Mouse (Mus musculus) CH12.LX (cell line): ENCODE data around the gene Col9a2. TPM values are rescaled to one million over a fixed set of nuclear protein-coding genes. Genes with fewer than 3 reads are reported as not detected.

Experiments
- DNase-seq: peaks from one replicate; pipeline ENCODE4 v3.0.0-alpha.2; 2013; ENCODE audit errors: extremely low read depth
- H3K27ac ChIP-seq: 2 replicates; pipeline ENCODE4 v1.5.1; 2012; ENCODE audit warnings: low read depth, mild to moderate bottlenecking, control low read depth, moderate library complexity; ENCODE audit not compliant: insufficient read depth
- H3K27me3 ChIP-seq: replicated peaks from 2 replicates; pipeline ENCODE3; 2012; ENCODE audit warnings: inconsistent platforms
- H3K36me3 ChIP-seq, 2 experiments: replicated peaks in 1 of 2; 2 replicates each; pipeline versions ENCODE3 to v1.6.1; 2012; ENCODE audit warnings: inconsistent platforms in 1 of 2, low read length in 1 of 2, mild to moderate bottlenecking in 1 of 2, mixed read lengths in 1 of 2, moderate library complexity in 1 of 2; ENCODE audit not compliant: control insufficient read depth in 1 of 2, insufficient read depth in 1 of 2
- H3K4me1 ChIP-seq, 2 experiments: 2 replicates each; pipeline ENCODE4 v1.6.1; 2012; ENCODE audit warnings: inconsistent platforms in 1 of 2, moderate library complexity in 1 of 2; ENCODE audit not compliant: insufficient read depth in 2 of 2, control insufficient read depth in 1 of 2
- H3K4me2 ChIP-seq: 2 replicates; pipeline ENCODE4 v1.6.1; 2012; ENCODE audit warnings: low read depth, mild to moderate bottlenecking, control low read depth; ENCODE audit not compliant: poor library complexity, insufficient read depth, severe bottlenecking
- H3K4me3 ChIP-seq, 3 experiments: fragments of 150-350 bp in 1 of 3; sonication (generic) in 1 of 3; replicated peaks in 1 of 3; 2 replicates each; pipeline versions ENCODE3 to v1.5.1; 2011 to 2012; ENCODE audit warnings: low read depth in 2 of 3, low read length in 2 of 3, mild to moderate bottlenecking in 2 of 3, moderate library complexity in 2 of 3, control low read depth in 1 of 3, improper control_type of control experiment in 1 of 3, inconsistent platforms in 1 of 3, mixed read lengths in 1 of 3; ENCODE audit not compliant: poor library complexity in 1 of 3
- H3K79me2 ChIP-seq: replicated peaks from 2 replicates; pipeline ENCODE4 v1.6.1; 2012; ENCODE audit warnings: mild to moderate bottlenecking, moderate library complexity; ENCODE audit not compliant: control insufficient read depth, poor library complexity, insufficient read depth, severe bottlenecking; ENCODE audit errors: extremely low read depth
- H3K9ac ChIP-seq: 2 replicates; pipeline ENCODE4 v1.6.1; 2012; ENCODE audit warnings: low read depth, mild to moderate bottlenecking, control low read depth, moderate library complexity; ENCODE audit not compliant: insufficient read depth
- H3K9me3 ChIP-seq: replicated peaks from 2 replicates; pipeline ENCODE3; 2012; ENCODE audit warnings: low read length, inconsistent platforms, mixed read lengths
- BHLHE40 ChIP-seq: IDR thresholded peaks from 2 replicates; pipeline ENCODE4 v1.6.1; 2011; ENCODE audit warnings: mild to moderate bottlenecking, low read depth, low read length, improper control_type of control experiment
- CTCF ChIP-seq, 2 experiments: IDR thresholded peaks in 1 of 2; conservative IDR thresholded peaks in 1 of 2; 2 replicates each; pipeline ENCODE4 v1.5.1; 2011 to 2012; ENCODE audit warnings: low read depth in 2 of 2, low read length in 2 of 2, improper control_type of control experiment in 1 of 2, inconsistent platforms in 1 of 2, mild to moderate bottlenecking in 1 of 2, moderate library complexity in 1 of 2
- EP300 ChIP-seq: IDR thresholded peaks from 2 replicates; pipeline ENCODE4 v1.6.1; 2011; ENCODE audit warnings: low read length, improper control_type of control experiment
- ETS1 ChIP-seq: conservative IDR thresholded peaks from 2 replicates; pipeline ENCODE4 v1.6.1; 2012; ENCODE audit warnings: low read depth, mild to moderate bottlenecking, inconsistent platforms, low read length, improper control_type of control experiment, moderate library complexity
- IRF4 ChIP-seq: IDR thresholded peaks from 2 replicates; pipeline ENCODE4 v1.6.1; 2014; ENCODE audit warnings: low read depth, mild to moderate bottlenecking, inconsistent platforms, low read length, improper control_type of control experiment
- JUND ChIP-seq: conservative IDR thresholded peaks from 2 replicates; pipeline ENCODE4 v1.6.1; 2011; ENCODE audit warnings: low read depth, low read length, improper control_type of control experiment
- MAFK ChIP-seq: IDR thresholded peaks from 2 replicates; pipeline ENCODE4 v1.6.1; 2011; ENCODE audit warnings: low read length, improper control_type of control experiment; ENCODE audit not compliant: insufficient replicate concordance
- MAX ChIP-seq: IDR thresholded peaks from 2 replicates; pipeline ENCODE4 v1.6.1; 2011; ENCODE audit warnings: low read length, improper control_type of control experiment
- MXI1 ChIP-seq: IDR thresholded peaks from 2 replicates; pipeline ENCODE4 v1.6.1; 2011; ENCODE audit warnings: mild to moderate bottlenecking, low read depth, low read length, improper control_type of control experiment
- MYC ChIP-seq: IDR thresholded peaks from 2 replicates; pipeline ENCODE4 v1.6.1; 2011; ENCODE audit warnings: low read depth, mild to moderate bottlenecking, improper control_type of control experiment, low read length
- PAX5 ChIP-seq: IDR thresholded peaks from 2 replicates; pipeline ENCODE4 v1.6.1; 2012; ENCODE audit warnings: low read length, inconsistent platforms, mixed read lengths
- POLR2AphosphoS2 ChIP-seq: IDR thresholded peaks from 2 replicates; pipeline ENCODE4 v1.6.1; 2011; ENCODE audit warnings: low read depth, low read length, improper control_type of control experiment
- RAD21 ChIP-seq: IDR thresholded peaks from 2 replicates; pipeline ENCODE4 v1.6.1; 2011; ENCODE audit warnings: low read depth, mild to moderate bottlenecking, low read length, improper control_type of control experiment, moderate library complexity
- SIN3A ChIP-seq: IDR thresholded peaks from 2 replicates; pipeline ENCODE4 v1.6.1; 2012; ENCODE audit warnings: low read length, improper control_type of control experiment, inconsistent platforms
- SMC3 ChIP-seq: IDR thresholded peaks from 2 replicates; pipeline ENCODE4 v1.6.1; 2011; ENCODE audit warnings: low read depth, low read length, improper control_type of control experiment
- TBP ChIP-seq: conservative IDR thresholded peaks from 2 replicates; pipeline ENCODE4 v1.6.1; 2011; ENCODE audit warnings: low read depth, low read length, improper control_type of control experiment
- USF1 ChIP-seq: IDR thresholded peaks from 2 replicates; pipeline ENCODE4 v1.6.1; 2014; ENCODE audit warnings: low read depth, mild to moderate bottlenecking, inconsistent platforms, low read length, improper control_type of control experiment
- ZMIZ1 ChIP-seq: IDR thresholded peaks from 2 replicates; pipeline ENCODE4 v1.6.1; 2012; ENCODE audit warnings: low read depth, mild to moderate bottlenecking, inconsistent platforms, low read length, improper control_type of control experiment
- dilution Hi-C: fragments of 300-500 bp; cut with MboI; formaldehyde crosslinking; loops from 2 replicates; pipeline ENCODE4 v1.14.3; 2020; ENCODE audit warnings: low sequenced_read_pairs; ENCODE audit not compliant: extremely low pct_unique_long_range_greater_than_20kb, extremely low pct_ligation_motif_present
- in situ Hi-C: fragments of 300-500 bp; cut with MboI; formaldehyde crosslinking; loops from 3 replicates; pipeline ENCODE4 v1.14.3; 2019; ENCODE audit warnings: low sequenced_read_pairs, low pct_ligation_motif_present, low pct_unique_long_range_greater_than_20kb, mixed read lengths
- polyA plus RNA-seq: library from polyadenylated mRNA; unstranded; fragments of >175 nt; gene quantifications from 2 replicates; pipeline ENCODE4 v1.2.1, GENCODE M21; 2012; ENCODE audit warnings: low read depth; ENCODE audit not compliant: insufficient read length
- total RNA-seq, 2 experiments: library from RNA; depleted of rRNA; stranded (reverse); fragments of 300-350 nt in 1 of 2; fragments of >200 nt in 1 of 2; gene quantifications; 2 replicates each; pipeline ENCODE4 v1.2.3; 2012 to 2014

Gene Col9a2
- total and polyA plus RNA-seq, 3 experiments: not detected

DNA sequence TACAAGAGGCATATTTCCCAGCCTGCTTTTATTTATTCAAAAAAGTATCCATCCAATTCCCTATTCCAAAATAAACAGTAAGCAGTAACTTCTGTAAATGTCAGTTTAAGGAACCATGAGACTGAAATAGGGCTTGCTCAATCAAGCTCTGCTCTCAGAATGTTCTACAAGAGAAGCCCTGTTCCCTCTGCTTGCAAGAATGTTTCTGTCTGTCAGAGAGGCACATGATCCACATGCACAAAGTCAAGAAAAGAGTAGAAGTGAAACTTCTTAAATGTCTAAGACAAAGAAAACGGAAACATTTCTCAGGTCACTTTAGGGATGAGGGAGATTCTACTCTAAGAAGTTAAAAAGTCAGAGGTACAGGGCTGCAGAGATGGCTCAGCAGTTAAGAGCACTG, 46.2 kb upstream of the Col9a2 start:
- H3K9me3 ChIP-seq: peaks cover 10% of the 10 kb centered on the region
- DNase-seq: no peak
- no peak overlapping the region for H3K27ac ChIP-seq
- peaks cover 4 to 61% of the 10 kb centered on the region in 2 experiments; a peak in 2 of 4 replicates for H3K4me1 ChIP-seq
- dilution Hi-C loops: no loop called here
- H3K4me3 ChIP-seq: no peak overlapping the region
- peak overlapping the region; percentile 15; the same call in 1 of the 2 replicates for H3K4me2 ChIP-seq
- no peak overlapping the region; the same call in 1 of the 2 replicates for H3K9ac ChIP-seq
- TF ChIP-seq ETS1 (peak; percentile 56; the same call in 1 of the 2 replicates), MYC (0 out of 2 replicates have a peak, but pooled peaks have one; percentile 38), BHLHE40 (peak; percentile 82), EP300 (no peak), ZMIZ1 (no peak), IRF4 (peak; percentile 71; the same call in 1 of the 2 replicates), MAX (no peak)
- TF ChIP-seq, all 38 proteins: peak for 4
- in situ Hi-C loops: no loop called here
- Histone ChIP-seq H3K36me3 (peaks cover 4 to 47% of the 10 kb centered on the region in 2 experiments), H3K27me3 (no peaks in the 10 kb centered on the region), H3K79me2 (peaks cover 63% of the 10 kb centered on the region)

GRCm38 (mm10) chr4:120995911-120996310, 43.3 kb upstream of the Col9a2 start:
- no peak overlapping the region for H3K4me3 ChIP-seq
- no peak overlapping the region for H3K27ac ChIP-seq
- dilution Hi-C loops (no loop called here), in situ Hi-C loops (no loop called here)
- no peaks in the 10 kb centered on the region for H3K9me3 ChIP-seq
- no peak for DNase-seq
- peaks cover 61% of the 10 kb centered on the region for H3K79me2 ChIP-seq
- H3K9ac ChIP-seq: no peak overlapping the region
- H3K4me1 ChIP-seq: peaks cover 6 to 76% of the 10 kb centered on the region in 2 experiments; a peak in 2 of 4 replicates
- H3K4me2 ChIP-seq: no peak overlapping the region
- H3K27me3 ChIP-seq: no peaks in the 10 kb centered on the region
- H3K36me3 ChIP-seq: peaks cover 0 to 34% of the 10 kb centered on the region in 2 experiments
- no peak for TF ChIP-seq JUND
- no peak for TF ChIP-seq MAFK
- no peak for TF ChIP-seq PAX5
- TF ChIP-seq TBP: no peak
- no peak for TF ChIP-seq MYC
- TF ChIP-seq USF1: no peak
- no peak for TF ChIP-seq SIN3A
- TF ChIP-seq MXI1: no peak
- no peak for TF ChIP-seq POLR2AphosphoS2
- TF ChIP-seq, all 38 proteins: peak for 0

GRCm38 (mm10) chr4:121001042-121001441, 38.1 kb upstream of the Col9a2 start:
- Histone ChIP-seq H3K9ac (no peak overlapping the region), H3K4me1 (peaks cover 22 to 83% of the 10 kb centered on the region in 2 experiments), H3K27ac (no peak overlapping the region), H3K4me2 (no peak overlapping the region), H3K79me2 (peaks cover 74% of the 10 kb centered on the region), H3K9me3 (no peaks in the 10 kb centered on the region), H3K4me3 (no peak overlapping the region), H3K27me3 (no peaks in the 10 kb centered on the region), H3K36me3 (peaks cover 0 to 24% of the 10 kb centered on the region in 2 experiments)
- dilution Hi-C loops (no loop called here), in situ Hi-C loops (no loop called here)
- TF ChIP-seq CTCF (conservative IDR thresholded peaks at IDR 0.05 in 1 of 2, IDR thresholded peaks at IDR 0.05 in 1 of 2; ENCODE audit: low read depth in 2 of 2, low read length in 2 of 2): peak in 1 of 2 experiments; percentile 56; a peak in 1 of 4 replicates
- TF ChIP-seq RAD21: peak; percentile 34
- TF ChIP-seq MAX: no peak
- peak; percentile 40 for TF ChIP-seq SMC3
- no peak for DNase-seq
